Mouse (Mus musculus): ENCODE data around the gene Slc39a5. TPM values are rescaled to one million over a fixed set of nuclear protein-coding genes. Genes with fewer than 3 reads are reported as not detected.
A peak's percentile ranks its signal among the peaks of the same experiment; 100 is the strongest.

Slc39a5 gene
- total RNA-seq, 2 experiments from 2014 or later = not detected

DNA sequence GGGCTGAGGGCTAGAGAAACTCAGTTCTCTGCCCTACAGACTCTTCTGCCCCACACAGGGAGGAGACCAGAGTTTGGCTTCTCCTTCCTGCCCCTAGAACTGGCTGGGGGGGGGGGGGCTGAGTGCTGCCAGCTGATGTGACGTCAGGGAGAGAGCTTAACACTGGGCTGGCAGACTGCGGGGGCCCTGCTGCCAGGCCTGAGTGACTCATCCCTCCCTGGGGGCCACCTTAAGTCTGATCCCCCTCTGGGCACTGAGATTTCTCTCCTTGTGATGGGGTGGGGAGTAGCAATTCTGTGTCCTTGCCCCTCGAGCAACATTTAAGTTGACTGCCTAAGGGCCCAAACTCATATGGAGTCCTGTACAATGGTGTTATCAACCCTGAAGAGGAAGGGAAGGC lies 22.6 kb downstream of the Slc39a5 start:
- peak overlapping the region; percentile 99 for H3K27ac ChIP-seq
- TF ChIP-seq CTCF (IDR thresholded peaks at IDR 0.05) = no peak
- peak overlapping the region; percentile 94 for H3K4me3 ChIP-seq
- DNase-seq = peak; percentile 73
- intact Hi-C loops (cut with DNase I) = loop anchor here (5.0 to 10.0 kb wide), 2 partner anchors 41 to 166 kb away; partner anchors contain the start of genes Cs, Rpl41 and Zc3h10

- no peak for DNase-seq
- TF ChIP-seq CTCF (IDR thresholded peaks at IDR 0.05) = no peak
- Histone ChIP-seq H3K4me3 (peak overlapping the region; percentile 94), H3K27ac (peak overlapping the region; percentile 99)
- intact Hi-C loops (cut with DNase I) = loop anchor here (2.0 to 10.0 kb wide), 3 partner anchors 41 to 167 kb away; partner anchors contain the start of genes Cs, Rpl41 and Zc3h10
Observed at GRCm38 (mm10) chr10:128377940-128378448, 23.0 kb downstream of the Slc39a5 start.

DNA sequence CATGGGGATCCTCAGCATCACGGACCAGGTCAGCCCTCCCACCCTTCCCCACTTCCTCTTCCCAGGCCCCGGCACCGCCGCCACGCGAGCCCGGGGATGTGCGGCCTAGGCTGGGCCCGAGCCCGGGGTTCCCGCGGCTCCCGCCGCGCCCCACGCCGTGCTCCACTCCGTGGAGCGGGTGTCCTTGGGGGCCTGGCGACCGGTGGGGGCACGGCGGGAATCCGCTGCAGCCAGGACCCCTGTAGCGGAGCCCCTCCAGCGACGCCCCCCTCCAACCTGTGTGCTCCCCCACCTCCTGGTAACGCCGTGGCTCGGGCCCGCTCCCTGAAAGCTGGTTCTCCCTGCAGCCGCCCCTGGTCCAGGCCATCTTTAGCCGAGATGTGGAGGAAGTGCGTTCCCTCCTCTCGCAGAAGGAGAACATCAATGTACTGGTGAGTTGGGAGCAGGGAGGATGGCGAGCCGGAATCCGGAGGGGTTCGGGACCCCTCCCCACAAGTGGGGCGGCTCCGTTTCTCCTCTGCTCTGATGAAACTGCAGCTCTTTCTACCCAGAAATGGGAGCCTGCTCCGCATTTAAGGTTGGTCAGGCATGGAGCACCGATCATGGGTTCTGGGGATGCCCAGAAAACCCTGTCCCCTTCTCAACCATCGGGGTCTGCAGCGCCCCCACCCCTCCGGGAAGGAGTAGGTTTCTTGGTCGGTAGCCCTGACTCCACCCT lies 23.6 kb downstream of the Slc39a5 start:
- no peak for TF ChIP-seq CTCF (IDR thresholded peaks at IDR 0.05)
- no peak for DNase-seq
- Histone ChIP-seq H3K4me3 (peak overlapping the region; percentile 94), H3K27ac (peak overlapping the region; percentile 99)
- intact Hi-C loops (cut with DNase I) = loop anchor here (2.0 to 10.0 kb wide), 3 partner anchors 40 to 167 kb away; partner anchors contain the start of genes Cs, Rpl41 and Zc3h10

DNA sequence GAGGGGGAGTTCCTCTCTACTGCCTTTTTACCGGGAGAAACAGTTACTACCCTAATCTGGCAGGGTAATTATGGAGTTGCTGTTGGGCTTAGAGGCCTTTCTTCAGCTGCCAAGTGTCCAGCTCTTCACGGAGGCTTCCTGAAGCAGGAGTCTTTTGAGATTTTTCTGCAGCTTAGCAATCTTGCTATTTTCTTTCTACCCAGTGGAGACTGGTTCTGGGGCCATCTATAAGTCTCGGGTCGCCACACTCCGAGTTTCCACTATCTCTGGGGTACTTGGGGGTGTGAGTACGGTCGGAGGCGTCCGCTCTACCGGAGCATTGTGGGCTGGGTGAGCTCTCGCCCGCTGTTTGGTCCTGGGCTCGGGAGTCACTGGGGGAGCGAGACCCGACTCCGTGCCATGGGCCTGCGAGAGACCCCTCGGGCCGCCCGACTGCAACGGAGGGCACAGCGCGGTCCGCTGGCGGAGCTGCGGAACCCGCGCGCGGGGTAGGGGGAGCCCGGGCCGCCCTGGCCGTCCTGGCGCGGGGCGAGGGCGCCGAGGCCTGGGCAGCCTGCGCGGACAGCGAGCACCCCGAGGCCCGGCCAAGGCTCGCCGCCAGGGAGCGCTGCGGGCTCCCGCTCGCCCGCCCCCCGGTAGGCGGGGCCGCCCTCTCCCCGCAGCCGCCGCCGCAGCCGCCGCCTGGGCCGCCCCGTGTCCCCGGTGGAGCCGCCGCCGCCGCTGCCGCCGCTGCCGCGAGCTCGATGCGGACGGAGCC lies 24.4 kb downstream of the Slc39a5 start, which contains the start of gene Ankrd52:
Ankrd52 (plus strand) TSS at position 661 of the 757 bp plus-strand sequence.
- peak; percentile 61 for TF ChIP-seq CTCF (IDR thresholded peaks at IDR 0.05)

DNA sequence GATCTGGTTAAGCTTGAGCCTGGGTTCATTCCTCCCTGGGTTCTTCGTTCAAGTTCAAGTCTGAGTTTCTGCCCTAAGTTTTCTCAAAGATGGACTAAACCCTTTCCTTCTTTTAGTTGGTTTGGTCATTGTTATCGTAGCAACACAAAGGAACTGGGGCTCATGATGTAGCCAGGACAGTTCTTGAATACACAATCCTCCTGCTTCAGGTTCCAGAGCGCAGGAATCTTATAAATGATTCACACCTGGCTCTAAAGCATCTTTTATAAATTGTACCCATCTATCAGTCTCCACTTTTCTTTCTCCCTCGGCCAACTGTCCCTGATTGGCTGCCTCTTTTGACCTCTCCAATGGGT lies 25.0 kb downstream of the Slc39a5 start:
- no peak for TF ChIP-seq CTCF (IDR thresholded peaks at IDR 0.05)
- peak overlapping the region; percentile 94 for H3K4me3 ChIP-seq
- intact Hi-C loops (cut with DNase I) = loop anchor here (2.0 to 10.0 kb wide), 3 partner anchors 39 to 169 kb away; partner anchors contain the start of genes Cs, Rpl41 and Zc3h10
- no peak for DNase-seq
- peak overlapping the region; percentile 99 for H3K27ac ChIP-seq

More for the DNA sequence above, 24.4 kb downstream of the Slc39a5 start, which contains the start of gene Ankrd52:
- intact Hi-C loops (cut with DNase I) = loop anchor here (2.0 to 10.0 kb wide), 3 partner anchors 39 to 168 kb away; partner anchors contain the start of genes Cs, Rpl41 and Zc3h10
- peak; percentile 96 for DNase-seq
- Histone ChIP-seq H3K4me3 (peak within 1 kb of the TSS; percentile 94), H3K27ac (peak within 1 kb of the TSS; percentile 99)

GRCm38 (mm10) chr10:128374393-128374792 lies 26.6 kb downstream of the Slc39a5 start:
- Histone ChIP-seq H3K4me3 (no peak overlapping the region), H3K27ac (peak overlapping the region; percentile 96)
- no peak for DNase-seq
- TF ChIP-seq CTCF (IDR thresholded peaks at IDR 0.05) = peak; percentile 43
- intact Hi-C loops (cut with DNase I) = loop anchor here (10.0 kb wide), 1 partner anchor 170 kb away; the partner anchor contains the start of genes Rpl41 and Zc3h10

GRCm38 (mm10) chr10:128372989-128373748 lies 27.9 kb downstream of the Slc39a5 start:
- Histone ChIP-seq H3K4me3 (no peak overlapping the region), H3K27ac (peak overlapping the region; percentile 96)
- TF ChIP-seq CTCF (IDR thresholded peaks at IDR 0.05) = no peak
- peak; percentile 80 for DNase-seq
- intact Hi-C loops (cut with DNase I) = loop anchor here (10.0 kb wide), 1 partner anchor 172 kb away; the partner anchor contains the start of genes Rpl41 and Zc3h10

- intact Hi-C loops (cut with DNase I) = loop anchor here (10.0 kb wide), 1 partner anchor 173 kb away; the partner anchor contains the start of genes Rpl41 and Zc3h10
- Histone ChIP-seq H3K4me3 (no peak overlapping the region), H3K27ac (peak overlapping the region; percentile 96)
- no peak for DNase-seq
- TF ChIP-seq CTCF (IDR thresholded peaks at IDR 0.05) = peak; percentile 39
Observed at GRCm38 (mm10) chr10:128372142-128372541, 28.9 kb downstream of the Slc39a5 start.

DNA sequence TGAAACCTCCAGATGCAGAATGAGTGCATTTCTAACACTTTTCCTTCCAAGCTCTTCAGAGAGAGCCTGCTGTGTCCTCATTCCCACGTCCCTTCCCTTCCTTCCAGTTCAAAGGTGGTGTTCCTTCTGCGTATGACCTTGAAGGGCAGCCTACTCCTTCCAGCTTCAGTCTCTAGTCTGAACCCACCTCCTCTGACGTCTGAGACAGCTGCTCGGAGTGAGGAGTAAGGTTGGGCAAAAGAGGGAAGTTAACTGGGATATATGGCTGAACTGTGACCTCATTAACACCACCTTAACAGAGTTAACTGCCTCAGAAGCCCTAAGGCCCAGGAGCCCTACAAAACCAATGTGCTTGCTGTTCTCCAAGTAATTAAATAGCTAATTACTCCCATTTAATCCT lies 30.4 kb downstream of the Slc39a5 start:
- DNase-seq = no peak
- Histone ChIP-seq H3K4me3 (no peak overlapping the region), H3K27ac (peak overlapping the region; percentile 96)
- no peak for TF ChIP-seq CTCF (IDR thresholded peaks at IDR 0.05)
- intact Hi-C loops (cut with DNase I) = loop anchor here (10.0 kb wide), 1 partner anchor 174 kb away; the partner anchor contains the start of genes Rpl41 and Zc3h10

DNA sequence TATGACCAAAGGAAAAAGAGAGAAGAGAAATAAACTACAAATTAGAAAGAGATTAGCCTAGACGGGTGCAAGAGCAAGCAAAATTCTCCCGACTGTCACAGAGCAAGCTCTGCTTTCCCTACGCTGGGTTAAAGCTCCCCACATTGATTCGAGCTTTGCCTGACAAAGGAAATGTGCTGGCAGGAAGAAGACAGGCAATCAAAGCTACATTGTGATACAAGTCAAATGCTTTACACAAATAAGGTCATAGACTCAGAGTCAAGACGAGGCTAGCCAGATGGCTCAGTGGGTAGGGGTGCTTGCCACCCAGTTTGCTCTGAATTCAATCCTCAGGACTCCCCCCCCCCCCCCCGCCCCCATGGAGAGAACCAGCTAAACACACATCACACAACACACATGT lies 31.0 kb downstream of the Slc39a5 start:
- intact Hi-C loops (cut with DNase I) = loop anchor here (10.0 kb wide), 1 partner anchor 175 kb away; the partner anchor contains the start of genes Rpl41 and Zc3h10
- no peak for DNase-seq
- H3K27ac ChIP-seq = peak overlapping the region; percentile 96

GRCm38 (mm10) chr10:128369599-128369998 lies 31.4 kb downstream of the Slc39a5 start:
- TF ChIP-seq CTCF (IDR thresholded peaks at IDR 0.05) = no peak
- Histone ChIP-seq H3K27ac (peak overlapping the region; percentile 96), H3K4me3 (peak overlapping the region; percentile 89)
- no peak for DNase-seq
- intact Hi-C loops (cut with DNase I) = no loop called here

More for the DNA sequence above, 31.0 kb downstream of the Slc39a5 start:
- no peak for TF ChIP-seq CTCF (IDR thresholded peaks at IDR 0.05)
- peak overlapping the region; percentile 89 for H3K4me3 ChIP-seq

Data from gastrocnemius, adult 2 months (tissue).